Mouse (Mus musculus): Measurements from ENCODE around the gene Mccc2.

Gene Mccc2

GRCm38 (mm10) chr13:100014906-100015895 lies at the start of gene Mccc2:
TSS of gene Mccc2 (minus strand) at chr13:100015639.
- in situ Hi-C loops (cut with MboI, MseI), result no loop called here

DNA sequence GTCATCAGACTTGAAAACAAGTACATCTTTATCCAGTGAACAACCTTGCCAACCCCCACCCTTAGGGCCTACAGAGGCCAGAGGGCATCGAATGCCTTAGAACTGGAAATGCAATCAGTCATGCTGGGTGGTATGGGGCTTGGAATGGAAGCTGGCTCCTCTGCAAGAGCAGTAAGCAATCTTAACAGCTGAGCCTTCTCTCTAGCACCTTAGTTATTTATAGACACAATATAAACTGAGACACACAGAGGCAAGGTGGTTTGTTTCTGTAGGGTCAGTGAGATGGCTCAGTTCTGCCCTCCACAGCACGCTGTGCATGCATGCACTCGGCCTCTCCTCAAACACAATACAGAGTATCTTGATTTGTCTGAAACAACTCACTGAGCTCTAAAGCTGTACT lies 48.5 kb upstream of the Mccc2 start:
- in situ Hi-C loops (cut with MboI, MseI), result loop anchor here (25.0 kb wide), 1 partner anchor 748 kb away; no protein-coding TSS in a partner anchor

DNA sequence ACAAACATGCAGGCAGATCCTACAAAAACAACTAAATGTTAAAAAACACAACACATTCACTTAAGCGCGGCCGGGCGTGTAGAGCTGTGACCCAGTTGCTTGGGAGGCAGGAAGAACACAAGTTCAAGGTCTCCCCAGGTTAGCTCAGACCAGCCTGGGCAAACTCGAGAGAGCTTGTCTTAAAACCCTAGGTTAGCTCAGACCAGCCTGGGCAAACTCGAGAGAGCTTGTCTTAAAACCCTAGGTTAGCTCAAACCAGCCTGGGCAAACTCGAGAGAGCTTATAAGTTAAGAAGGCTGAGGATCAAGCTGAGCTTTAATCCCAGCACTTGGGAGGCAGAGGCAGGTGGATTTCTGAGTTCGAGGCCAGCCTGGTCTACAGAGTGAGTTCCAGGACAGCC lies 42.3 kb upstream of the Mccc2 start:
- in situ Hi-C loops (cut with MboI, MseI), result loop anchor here (25.0 kb wide), 1 partner anchor 755 kb away; no protein-coding TSS in a partner anchor

GRCm38 (mm10) chr13:100026013-100026412 lies 10.6 kb upstream of the Mccc2 start:
- in situ Hi-C loops (cut with MboI, MseI), result loop anchor here (25.0 kb wide), 1 partner anchor 611 kb away; no protein-coding TSS in a partner anchor

GRCm38 (mm10) chr13:100016891-100017290 lies 1.5 kb upstream of the Mccc2 start:
- in situ Hi-C loops (cut with MboI, MseI), result no loop called here

DNA sequence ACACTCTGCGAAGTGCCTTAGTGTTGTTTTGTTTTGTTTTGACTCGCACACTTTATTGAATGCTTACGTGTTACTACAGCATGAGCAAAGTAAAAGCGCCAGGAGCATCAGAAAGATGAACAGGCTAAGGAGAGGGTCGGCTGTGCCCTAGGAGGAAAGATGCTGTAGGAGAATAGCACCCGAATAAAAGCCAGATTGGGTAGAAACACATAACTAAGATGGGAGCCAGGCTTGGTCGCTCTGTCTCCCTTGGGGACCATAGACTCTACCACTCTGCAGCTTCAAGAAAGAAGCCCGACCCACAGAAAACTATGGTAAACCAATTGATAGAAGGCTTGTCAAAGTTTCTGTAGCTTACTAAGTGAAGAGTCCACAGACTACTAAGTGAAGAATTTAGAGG lies 498 bp upstream of the Mccc2 start:
- in situ Hi-C loops (cut with MboI, MseI), result no loop called here

- in situ Hi-C loops (cut with MboI, MseI), result loop anchor here (10.0 kb wide), 1 partner anchor 641 kb away; no protein-coding TSS in a partner anchor
Observed at GRCm38 (mm10) chr13:100005911-100006496, 9.4 kb downstream of the Mccc2 start.

DNA sequence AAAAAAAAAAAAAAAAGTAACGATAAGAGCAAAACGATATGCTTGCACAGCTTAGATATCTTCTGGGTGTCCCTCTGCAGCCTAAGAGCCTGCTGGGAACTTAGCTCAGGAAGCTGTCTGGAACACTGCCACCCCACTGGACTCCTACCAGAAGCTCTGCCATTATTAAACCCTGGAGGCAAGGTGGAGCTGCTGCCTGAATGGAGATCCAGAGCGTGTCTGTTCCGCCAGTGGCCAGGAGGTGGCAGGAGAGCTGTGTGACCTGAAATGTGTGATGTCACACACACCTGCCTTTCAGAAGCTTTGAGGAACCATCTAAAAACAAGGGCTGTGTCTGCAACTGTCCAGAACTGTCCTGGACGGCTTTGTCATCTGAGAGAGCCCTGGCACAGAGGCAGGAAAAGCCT lies 13.6 kb downstream of the Mccc2 start:
- in situ Hi-C loops (cut with MboI, MseI), result loop anchor here (10.0 kb wide), 1 partner anchor 637 kb away; no protein-coding TSS in a partner anchor

- in situ Hi-C loops (cut with MboI, MseI), result no loop called here
Observed at GRCm38 (mm10) chr13:99999078-99999477, 16.4 kb downstream of the Mccc2 start.

GRCm38 (mm10) chr13:99998099-99998498 lies 17.3 kb downstream of the Mccc2 start:
- in situ Hi-C loops (cut with MboI, MseI), result no loop called here

- in situ Hi-C loops (cut with MboI, MseI), result no loop called here
Observed at GRCm38 (mm10) chr13:99989592-99989991, 25.8 kb downstream of the Mccc2 start.

GRCm38 (mm10) chr13:99983320-99983719 lies 32.1 kb downstream of the Mccc2 start:
- in situ Hi-C loops (cut with MboI, MseI), result no loop called here

DNA sequence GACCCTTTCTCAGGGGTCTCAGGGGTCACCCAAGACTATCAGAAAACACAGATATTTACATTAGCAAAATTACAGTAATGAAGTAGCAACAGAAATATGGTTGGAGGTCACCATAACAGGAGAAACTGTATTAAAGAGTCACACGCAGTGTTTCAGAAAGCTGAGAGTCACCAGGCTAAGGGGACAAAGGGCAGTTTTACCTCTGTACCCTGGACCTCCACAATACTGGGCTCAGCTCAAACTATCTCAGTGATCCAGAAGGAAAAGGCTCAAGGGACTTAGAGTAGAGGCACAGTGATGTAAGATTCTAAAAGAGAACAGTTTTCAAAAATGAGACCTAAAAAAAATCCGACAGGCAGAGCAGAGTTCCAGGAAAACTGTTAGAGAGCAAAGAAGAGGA lies 36.0 kb downstream of the Mccc2 start:
- in situ Hi-C loops (cut with MboI, MseI), result no loop called here

- in situ Hi-C loops (cut with MboI, MseI), result no loop called here
Observed at GRCm38 (mm10) chr13:99970089-99970488, 45.4 kb downstream of the Mccc2 start.

GRCm38 (mm10) chr13:99967013-99967678 lies 48.3 kb downstream of the Mccc2 start:
- in situ Hi-C loops (cut with MboI, MseI), result no loop called here

- in situ Hi-C loops (cut with MboI, MseI), result no loop called here
Observed at GRCm38 (mm10) chr13:99963814-99964213, 51.6 kb downstream of the Mccc2 start.

GRCm38 (mm10) chr13:99961661-99962060 lies 53.8 kb downstream of the Mccc2 start:
- in situ Hi-C loops (cut with MboI, MseI), result no loop called here

DNA sequence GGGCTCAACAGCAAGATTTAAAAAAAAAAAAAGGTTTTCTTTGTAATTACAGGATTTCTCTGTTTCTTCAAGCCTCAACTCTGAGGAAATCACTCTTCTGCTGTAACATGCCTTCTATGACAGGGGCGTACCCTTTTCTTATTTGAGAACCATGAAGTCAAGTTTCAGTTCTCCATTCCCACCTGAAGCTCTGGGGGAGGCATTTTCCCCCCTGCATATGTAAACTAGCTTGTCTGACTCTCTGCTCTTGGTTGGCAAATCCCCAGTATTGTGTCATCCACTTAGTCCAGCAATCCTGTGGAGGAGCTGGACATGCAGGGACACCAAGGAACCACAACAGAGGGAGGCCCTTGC lies 59.9 kb downstream of the Mccc2 start:
- in situ Hi-C loops (cut with MboI, MseI), result no loop called here

DNA sequence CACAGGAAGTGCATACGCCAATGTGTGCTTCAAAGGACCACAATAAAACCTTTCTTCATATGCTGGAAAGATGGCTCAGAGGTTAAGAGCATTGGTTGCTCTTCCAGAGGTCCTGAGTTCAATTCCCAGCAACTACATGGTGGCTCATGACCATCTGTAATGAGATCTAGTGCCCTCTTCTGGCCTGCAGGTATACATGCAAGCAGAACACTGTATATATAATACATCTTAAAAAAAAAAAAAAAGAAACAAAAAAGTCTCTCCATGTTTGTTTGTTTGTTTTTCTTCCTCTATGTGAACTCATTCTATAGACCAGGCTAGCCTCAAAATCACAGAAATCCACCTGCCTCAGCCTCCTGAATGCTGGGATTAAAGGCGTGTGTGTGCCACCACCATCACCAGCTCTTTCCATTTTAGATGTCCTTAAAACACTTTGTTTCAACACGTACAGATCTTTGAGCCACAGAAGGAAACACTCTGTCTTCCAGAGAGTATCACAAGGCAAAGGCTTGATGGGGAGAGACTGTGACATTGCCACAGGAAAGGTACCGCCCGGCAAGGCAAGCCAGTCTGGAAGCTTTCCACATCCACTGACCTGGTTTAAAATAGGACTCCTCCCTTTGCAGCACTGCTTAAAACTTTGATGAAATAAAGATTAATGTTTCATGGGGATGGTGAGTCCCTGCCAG lies 60.4 kb downstream of the Mccc2 start:
- in situ Hi-C loops (cut with MboI, MseI), result no loop called here

GRCm38 (mm10) chr13:99947417-99947816 lies 68.0 kb downstream of the Mccc2 start:
- in situ Hi-C loops (cut with MboI, MseI), result no loop called here

DNA sequence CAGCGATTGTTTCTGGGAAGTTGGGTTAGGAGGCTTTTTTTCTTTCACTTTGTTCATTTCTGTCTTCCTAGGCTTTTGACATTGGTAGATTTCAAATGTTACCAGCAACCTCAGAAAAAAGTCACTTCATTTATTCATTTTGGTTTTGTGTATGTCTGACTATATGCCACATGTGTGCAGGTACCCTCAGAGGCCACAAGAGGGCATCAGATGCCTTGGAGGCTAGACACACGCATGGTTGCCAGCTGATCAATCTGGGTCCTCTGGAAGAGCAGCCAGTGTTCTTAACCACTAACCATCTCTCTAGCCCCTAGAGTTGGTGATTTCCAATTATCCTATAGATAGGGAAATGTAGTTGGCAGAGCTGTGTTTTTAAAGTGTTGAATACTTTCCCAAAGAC lies 71.9 kb downstream of the Mccc2 start:
- in situ Hi-C loops (cut with MboI, MseI), result no loop called here

Data from regulatory T cell (primary cell).